Mouse (Mus musculus) lung, postnatal 0 days (tissue): ENCODE data around the gene Znrd1as.

ENCODE experiments used
- CTCF ChIP-seq: IDR thresholded peaks from 2 replicates; pipeline ENCODE4 v1.5.1; 2016; ENCODE audit warnings: antibody characterized with exemption, mild to moderate bottlenecking
- EP300 ChIP-seq: IDR thresholded peaks from 2 replicates; pipeline ENCODE4 v1.6.1; 2016; ENCODE audit warnings: antibody characterized with exemption, mild to moderate bottlenecking, control low read depth

- TF ChIP-seq CTCF (no peak), EP300 (no peak)
These were observed 45.0 kb downstream of the Znrd1as start for GRCm38 (mm10) chr17:37003366-37003765.
